Mouse (Mus musculus) spleen, adult 2 months (tissue): ENCODE results near the gene Vwc2l. TPM values are rescaled to one million over a fixed set of nuclear protein-coding genes. Genes with fewer than 3 reads are reported as not detected.

Experiments
- DNase-seq, 2 experiments: peaks; one replicate each; pipeline versions ENCODE4 v3.0.0 to v3.0.0-alpha.2; 2012 to 2021; ENCODE audit warnings: low spot score in 2 of 2, low read depth in 1 of 2
- H3K27ac ChIP-seq: fragments of 200-500 bp; 2 replicates; pipeline ENCODE4 v1.5.1; 2012; ENCODE audit warnings: low read length, inconsistent platforms; ENCODE audit not compliant: insufficient read depth
- H3K27me3 ChIP-seq: fragments of 200-500 bp; 2 replicates; pipeline ENCODE4 v1.6.1; 2012; ENCODE audit warnings: mild to moderate bottlenecking, moderate library complexity, low read length, inconsistent platforms; ENCODE audit not compliant: control insufficient read depth, insufficient read depth
- H3K36me3 ChIP-seq: fragments of 200-500 bp; 2 replicates; pipeline ENCODE4 v1.6.1; 2012; ENCODE audit warnings: mild to moderate bottlenecking, low read length, inconsistent platforms; ENCODE audit not compliant: control insufficient read depth, insufficient read depth
- H3K4me1 ChIP-seq: fragments of 200-500 bp; 2 replicates; pipeline ENCODE4 v1.6.1; 2011; ENCODE audit warnings: inconsistent platforms; ENCODE audit not compliant: control insufficient read depth, insufficient read depth, insufficient read length
- H3K4me3 ChIP-seq: fragments of 200-500 bp; 2 replicates; pipeline ENCODE4 v1.5.1; 2011; ENCODE audit warnings: mild to moderate bottlenecking, inconsistent platforms; ENCODE audit not compliant: insufficient read depth, insufficient read length; ENCODE audit errors: extremely low read depth
- CTCF ChIP-seq: fragments of 200-500 bp; IDR thresholded peaks from 2 replicates; pipeline ENCODE4 v1.5.1; 2011; ENCODE audit warnings: mild to moderate bottlenecking, inconsistent platforms; ENCODE audit not compliant: insufficient read depth, insufficient read length, insufficient replicate concordance; ENCODE audit errors: extremely low read depth
- POLR2A ChIP-seq: fragments of 200-500 bp; IDR thresholded peaks from 2 replicates; pipeline ENCODE4 v1.6.1; 2011; ENCODE audit warnings: low read depth, low read length, inconsistent platforms
- WGBS: fragments of 180-500 bp; shearing (Covaris S2); methylation state at CpG from one replicate; pipeline ENCODE4 v1.1.7; 2018; 5-methylcytosine and 5-hydroxymethylcytosine counted together
- polyA plus RNA-seq: library from polyadenylated mRNA; depleted of rRNA; stranded (reverse); fragments of >200 nt; gene quantifications from 2 replicates; pipeline ENCODE4 v1.2.3, GENCODE M21; 2012; rRNA removed

Gene Vwc2l
- polyA plus RNA-seq, result not detected in 2 replicates

DNA sequence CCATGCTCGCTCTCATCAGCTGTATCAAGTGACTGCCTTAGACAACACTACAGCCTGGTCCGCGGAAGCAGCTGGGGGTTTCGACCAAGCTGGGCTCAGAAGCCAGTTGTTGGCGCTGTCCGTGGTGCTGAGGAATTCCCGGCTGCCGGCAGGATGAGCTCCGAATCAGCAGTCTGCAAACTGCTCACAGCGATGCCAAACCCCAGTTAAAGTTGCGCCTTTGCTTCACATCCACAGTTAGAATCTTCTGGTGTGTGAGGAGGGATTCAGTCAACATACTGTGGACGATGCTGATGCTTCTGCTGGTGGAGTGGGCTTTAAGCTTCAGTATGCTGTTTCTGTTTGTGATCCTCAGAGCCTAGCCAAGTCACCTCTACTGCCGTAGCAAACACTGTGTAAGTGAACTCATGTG, at the start of gene Vwc2l:
TSS of gene Vwc2l (plus strand) at position 61 of the 412 bp plus-strand sequence.
- H3K36me3 ChIP-seq, result no peaks in the 10 kb centered on the region
- H3K4me1 ChIP-seq, result no peaks in the 10 kb centered on the region
- 14% methylated on average over 13 of the region's 13 CpGs for WGBS
- no peak within 1 kb of the TSS for H3K27ac ChIP-seq
- no peaks in the 10 kb centered on the region for H3K27me3 ChIP-seq
- H3K4me3 ChIP-seq, result no peak within 1 kb of the TSS
- TF ChIP-seq CTCF, result no peak
- TF ChIP-seq POLR2A, result no peak
- no peak for DNase-seq

DNA sequence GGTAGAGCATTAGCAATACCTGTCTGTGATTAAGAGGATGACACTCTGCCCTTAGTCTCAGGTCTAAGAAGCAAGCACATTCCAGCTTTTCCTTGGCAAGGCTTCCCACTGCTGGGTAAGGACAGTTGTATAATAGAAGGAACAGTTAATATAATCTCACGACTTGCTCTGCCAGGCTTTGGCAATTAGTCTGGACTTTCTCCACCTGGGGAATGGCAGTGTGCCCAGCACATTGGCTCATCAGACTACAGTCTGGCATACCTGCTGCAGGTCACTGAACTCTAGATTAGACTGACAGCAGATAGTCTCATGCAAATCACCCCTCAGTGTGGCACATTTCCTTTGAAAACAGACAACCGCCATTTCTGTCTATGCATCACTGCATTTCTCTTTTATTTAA, 33.0 kb upstream of the Vwc2l start:
- Histone ChIP-seq H3K4me1 (no peaks in the 10 kb centered on the region), H3K27me3 (no peaks in the 10 kb centered on the region), H3K36me3 (no peaks in the 10 kb centered on the region), H3K4me3 (no peak overlapping the region), H3K27ac (no peak overlapping the region)
- DNase-seq, result no peak
- TF ChIP-seq CTCF, result no peak
- no peak for TF ChIP-seq POLR2A
- 96% methylated on average over 2 of the region's 2 CpGs for WGBS

DNA sequence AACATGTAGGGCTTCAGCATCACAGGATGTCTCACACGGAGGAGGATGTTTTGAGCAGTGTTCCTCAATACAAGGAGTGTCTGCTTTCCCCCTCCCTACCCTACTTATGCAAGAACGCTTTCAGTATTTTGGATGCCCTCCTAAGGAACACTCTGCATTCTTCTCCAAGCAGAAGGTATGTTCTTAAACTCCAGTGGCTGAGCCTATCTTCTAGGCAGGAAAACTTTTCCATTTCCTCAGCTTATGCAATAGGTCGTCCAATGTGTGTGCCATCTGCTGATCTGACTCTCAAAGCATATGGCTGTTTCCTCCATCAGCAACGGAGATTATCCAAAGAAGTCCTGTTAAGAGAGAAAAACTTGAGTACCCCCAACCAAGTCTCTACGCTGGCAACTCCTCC, 25.2 kb upstream of the Vwc2l start:
- no peak overlapping the region for H3K27ac ChIP-seq
- H3K4me1 ChIP-seq, result no peaks in the 10 kb centered on the region
- no peaks in the 10 kb centered on the region for H3K36me3 ChIP-seq
- no peak overlapping the region for H3K4me3 ChIP-seq
- no peak for DNase-seq
- TF ChIP-seq POLR2A (no peak), CTCF (no peak)
- 75% methylated on average over 5 of the region's 5 CpGs for WGBS
- H3K27me3 ChIP-seq, result no peaks in the 10 kb centered on the region

DNA sequence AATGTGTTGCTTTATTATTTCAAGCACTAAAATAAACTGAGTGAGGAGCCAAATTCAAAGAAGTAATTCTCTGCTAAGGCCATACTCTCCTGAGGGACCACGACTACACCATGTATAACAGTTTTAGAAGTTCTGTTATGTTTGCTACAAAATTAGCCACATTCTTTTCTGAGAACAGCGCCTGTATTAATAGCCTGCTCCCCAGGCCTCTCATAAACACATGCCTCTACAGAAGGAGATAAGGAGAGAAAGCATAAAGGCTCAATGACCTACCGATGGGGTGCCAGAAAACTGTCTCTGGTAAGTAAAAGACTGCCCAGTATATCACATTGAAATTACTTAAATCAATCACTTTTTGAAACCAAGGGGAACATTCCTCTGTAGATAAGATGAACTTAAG, 21.6 kb upstream of the Vwc2l start:
- 79% methylated on average over 3 of the region's 3 CpGs for WGBS
- no peak for DNase-seq
- H3K36me3 ChIP-seq, result no peaks in the 10 kb centered on the region
- no peak overlapping the region for H3K4me3 ChIP-seq
- TF ChIP-seq POLR2A, result no peak
- no peak for TF ChIP-seq CTCF
- no peak overlapping the region for H3K27ac ChIP-seq
- no peaks in the 10 kb centered on the region for H3K27me3 ChIP-seq
- no peaks in the 10 kb centered on the region for H3K4me1 ChIP-seq

DNA sequence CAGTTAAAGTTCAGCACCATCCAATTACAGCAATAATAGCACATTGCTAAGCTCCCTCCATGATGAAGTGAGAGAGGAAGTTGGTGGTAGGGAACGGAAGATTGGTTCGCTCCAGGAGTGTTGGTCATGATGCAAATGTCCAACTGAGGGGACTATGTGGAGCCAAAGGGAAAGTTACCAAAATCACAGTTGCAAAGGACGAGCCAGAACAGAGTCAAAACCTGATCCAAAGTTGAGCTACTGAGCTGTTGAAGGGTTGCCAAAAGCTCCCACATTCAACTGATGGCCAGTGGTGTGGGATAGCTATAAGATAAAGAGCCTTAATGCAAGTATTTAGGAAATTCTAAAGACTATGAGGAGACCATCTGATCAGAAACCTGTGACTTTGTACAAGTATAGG, 19.7 kb upstream of the Vwc2l start:
- DNase-seq, result no peak
- no peaks in the 10 kb centered on the region for H3K4me1 ChIP-seq
- H3K4me3 ChIP-seq, result no peak overlapping the region
- no peak for TF ChIP-seq CTCF
- no peak for TF ChIP-seq POLR2A
- no peak overlapping the region for H3K27ac ChIP-seq
- WGBS, result 76% methylated on average over 3 of the region's 3 CpGs
- H3K27me3 ChIP-seq, result no peaks in the 10 kb centered on the region
- no peaks in the 10 kb centered on the region for H3K36me3 ChIP-seq

DNA sequence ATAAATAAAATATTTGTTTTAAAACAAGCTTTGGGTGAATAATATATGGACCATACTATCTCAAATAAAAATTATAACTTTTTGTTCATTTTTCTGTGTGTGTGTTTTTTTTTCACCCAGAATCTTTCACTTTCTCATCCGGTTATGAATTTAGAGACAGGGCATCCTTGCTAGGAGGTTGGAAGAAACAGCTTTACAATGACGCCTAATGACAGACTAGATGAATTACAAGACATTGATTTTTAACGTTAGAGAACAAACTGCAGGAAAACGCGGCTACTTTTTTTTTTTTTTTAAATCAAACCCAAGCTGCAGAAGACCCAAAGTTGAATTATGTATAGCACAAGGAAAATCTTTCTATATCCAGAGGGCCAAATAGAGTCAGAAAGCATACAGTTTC, 470 bp upstream of the Vwc2l start:
- no peak for DNase-seq
- no peak for TF ChIP-seq POLR2A
- TF ChIP-seq CTCF, result no peak
- 64% methylated on average over 5 of the region's 5 CpGs for WGBS
- no peaks in the 10 kb centered on the region for H3K4me1 ChIP-seq
- no peak overlapping the region for H3K4me3 ChIP-seq
- no peaks in the 10 kb centered on the region for H3K36me3 ChIP-seq
- no peaks in the 10 kb centered on the region for H3K27me3 ChIP-seq
- H3K27ac ChIP-seq, result no peak overlapping the region

DNA sequence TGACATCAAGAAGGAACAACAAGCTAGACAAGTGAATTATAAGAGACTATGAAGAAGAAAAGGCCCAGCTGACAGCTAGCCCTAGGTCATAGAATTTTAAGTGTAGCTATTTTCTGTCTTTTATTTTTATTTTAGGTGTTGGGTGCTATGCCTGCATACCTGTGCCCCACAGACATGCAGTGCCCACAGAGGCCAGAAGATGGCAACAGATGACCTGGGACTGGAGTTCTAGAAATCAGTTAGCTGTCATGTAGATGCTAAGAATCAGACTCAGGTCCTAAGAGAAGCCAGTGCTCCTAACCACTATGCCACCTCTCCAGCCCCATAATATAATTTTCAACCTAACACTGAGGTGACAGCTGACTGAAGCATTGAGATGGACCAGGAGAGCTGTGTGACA, 61.6 kb downstream of the Vwc2l start:
- Histone ChIP-seq H3K36me3 (no peaks in the 10 kb centered on the region), H3K4me3 (no peak overlapping the region), H3K27me3 (no peaks in the 10 kb centered on the region), H3K27ac (no peak overlapping the region), H3K4me1 (no peaks in the 10 kb centered on the region)
- TF ChIP-seq CTCF, result no peak
- no peak for TF ChIP-seq POLR2A
- no peak for DNase-seq
